Mouse (Mus musculus) midbrain, embryonic 14.5 days (tissue): ENCODE data around the gene Lrp3. TPM values are rescaled to one million over a fixed set of nuclear protein-coding genes. Genes with fewer than 3 reads are reported as not detected.

Experiments
- ATAC-seq: fragments of 200-750 bp; cut with Nextera tagmentation; 2 replicates; pipeline ENCODE4 v1.8.0; 2017; ENCODE audit warnings: moderate number of reproducible peaks, moderate library complexity; ENCODE audit not compliant: low FRiP score, low TSS enrichment
- DNase-seq: peaks from one replicate; pipeline ENCODE4 v3.0.0-alpha.2; 2015
- H3K27ac ChIP-seq: fragments of 300-500 bp; sonication (generic); replicated peaks from 2 replicates; pipeline ENCODE4 v1.5.1; 2014; ENCODE audit warnings: mild to moderate bottlenecking, low read depth, low read length, moderate library complexity
- H3K27me3 ChIP-seq: fragments of 300-500 bp; sonication (generic); 2 replicates; pipeline ENCODE4 v1.6.1; 2014; ENCODE audit warnings: low read length, control low read depth, mixed read lengths; ENCODE audit not compliant: control insufficient read depth, insufficient read depth
- H3K36me3 ChIP-seq: fragments of 300-500 bp; sonication (generic); 2 replicates; pipeline ENCODE4 v1.6.1; 2014; ENCODE audit warnings: low read length, control low read depth; ENCODE audit not compliant: control insufficient read depth, insufficient read depth
- H3K4me1 ChIP-seq: fragments of 300-500 bp; sonication (generic); 2 replicates; pipeline ENCODE4 v1.6.1; 2014; ENCODE audit warnings: mild to moderate bottlenecking, antibody characterized with exemption, low read length, control low read depth; ENCODE audit not compliant: control insufficient read depth, insufficient read depth
- H3K4me2 ChIP-seq: fragments of 300-500 bp; sonication (generic); 2 replicates; pipeline ENCODE4 v1.6.1; 2014; ENCODE audit warnings: mild to moderate bottlenecking, low read length, moderate library complexity
- H3K4me3 ChIP-seq: fragments of 300-500 bp; sonication (generic); replicated peaks from 2 replicates; pipeline ENCODE4 v1.5.1; 2014; ENCODE audit warnings: low read depth, low read length
- H3K9ac ChIP-seq: fragments of 300-500 bp; sonication (generic); replicated peaks from 2 replicates; pipeline ENCODE4 v1.6.1; 2014; ENCODE audit warnings: mild to moderate bottlenecking, low read length, moderate library complexity
- H3K9me3 ChIP-seq: fragments of 300-500 bp; sonication (generic); 2 replicates; pipeline ENCODE4 v1.6.1; 2016; ENCODE audit warnings: low read length, control low read depth, mixed read lengths; ENCODE audit not compliant: control insufficient read depth
- WGBS: fragments of 180-500 bp; shearing (Covaris S2); extraction: QIAGEN DNeasy Blood & Tissue Kit; methylation state at CpG from one replicate; pipeline ENCODE4 v1.1.7; 2014; 5-methylcytosine and 5-hydroxymethylcytosine counted together
- polyA plus RNA-seq: library from polyadenylated mRNA; unstranded; fragments of >200 nt; fragmentation: Nextera tagmentation; extraction: Ambion mirVana; gene quantifications from 2 replicates; pipeline ENCODE4 v1.2.1, GENCODE M21; 2014

Lrp3 gene
- polyA plus RNA-seq, 1 experiment from 2014 or later = 33.3 TPM

GRCm38 (mm10) chr7:35199755-35200154, 15.5 kb downstream of the Lrp3 start:
- DNase-seq (no peak), ATAC-seq (no peak)
- H3K4me3 ChIP-seq = no peak overlapping the region
- peaks cover 56% of the 10 kb centered on the region for H3K36me3 ChIP-seq
- no peak overlapping the region for H3K27ac ChIP-seq
- no peaks in the 10 kb centered on the region for H3K4me1 ChIP-seq
- H3K27me3 ChIP-seq = no peaks in the 10 kb centered on the region
- H3K9me3 ChIP-seq = no peaks in the 10 kb centered on the region
- no peak overlapping the region for H3K4me2 ChIP-seq
- no peak overlapping the region for H3K9ac ChIP-seq

- no peak for DNase-seq
- no peak overlapping the region for H3K27ac ChIP-seq
- WGBS = 96% methylated on average over 12 of the region's 12 CpGs
- H3K4me1 ChIP-seq = no peaks in the 10 kb centered on the region
- H3K9ac ChIP-seq = no peak overlapping the region
- no peak overlapping the region for H3K4me2 ChIP-seq
- no peak overlapping the region for H3K4me3 ChIP-seq
- H3K9me3 ChIP-seq = no peaks in the 10 kb centered on the region
- H3K36me3 ChIP-seq = peaks cover 50% of the 10 kb centered on the region
- no peaks in the 10 kb centered on the region for H3K27me3 ChIP-seq
- no peak for ATAC-seq
Measured at GRCm38 (mm10) chr7:35198981-35199754, 16.1 kb downstream of the Lrp3 start.

GRCm38 (mm10) chr7:35197022-35197421, 18.3 kb downstream of the Lrp3 start:
- H3K27me3 ChIP-seq = no peaks in the 10 kb centered on the region
- H3K9me3 ChIP-seq = no peaks in the 10 kb centered on the region
- peaks cover 28% of the 10 kb centered on the region for H3K36me3 ChIP-seq
- H3K9ac ChIP-seq = no peak overlapping the region
- no peak overlapping the region for H3K4me3 ChIP-seq
- no peak overlapping the region for H3K4me2 ChIP-seq
- no peaks in the 10 kb centered on the region; the same call in 1 of the 2 replicates for H3K4me1 ChIP-seq
- 91% methylated on average over 2 of the region's 2 CpGs for WGBS
- DNase-seq = no peak
- H3K27ac ChIP-seq = no peak overlapping the region
- ATAC-seq = no peak

GRCm38 (mm10) chr7:35191276-35191675, 24.0 kb downstream of the Lrp3 start:
- no peak overlapping the region for H3K9ac ChIP-seq
- ATAC-seq = no peak
- no peaks in the 10 kb centered on the region for H3K9me3 ChIP-seq
- H3K36me3 ChIP-seq = no peaks in the 10 kb centered on the region
- H3K27me3 ChIP-seq = peaks cover 16% of the 10 kb centered on the region; the same call in 1 of the 2 replicates
- WGBS = 0% methylated on average over 2 of the region's 2 CpGs
- H3K4me3 ChIP-seq = no peak overlapping the region
- DNase-seq = no peak
- H3K4me1 ChIP-seq = peaks cover 3% of the 10 kb centered on the region
- H3K4me2 ChIP-seq = no peak overlapping the region
- no peak overlapping the region for H3K27ac ChIP-seq

- WGBS = 73% methylated on average over 5 of the region's 5 CpGs
- Histone ChIP-seq H3K9me3 (no peaks in the 10 kb centered on the region), H3K4me2 (no peak overlapping the region), H3K4me1 (peaks cover 10% of the 10 kb centered on the region), H3K4me3 (no peak overlapping the region), H3K27me3 (peaks cover 32% of the 10 kb centered on the region), H3K9ac (no peak overlapping the region), H3K36me3 (no peaks in the 10 kb centered on the region), H3K27ac (no peak overlapping the region)
- no peak for DNase-seq
- ATAC-seq = no peak
Measured at GRCm38 (mm10) chr7:35189699-35190098, 25.6 kb downstream of the Lrp3 start.

GRCm38 (mm10) chr7:35185889-35186569, 29.3 kb downstream of the Lrp3 start, which contains the start of gene Slc7a10:
Gene Slc7a10, plus strand, starts transcription at chr7:35186385.
- Histone ChIP-seq H3K36me3 (no peaks in the 10 kb centered on the region), H3K4me2 (peak within 1 kb of the TSS; percentile 56), H3K27ac (no peak within 1 kb of the TSS), H3K4me3 (peak within 1 kb of the TSS; percentile 31), H3K27me3 (peaks cover 37% of the 10 kb centered on the region), H3K4me1 (peaks cover 10% of the 10 kb centered on the region; the same call in 1 of the 2 replicates), H3K9ac (peak within 1 kb of the TSS; percentile 36), H3K9me3 (no peaks in the 10 kb centered on the region; the same call in 1 of the 2 replicates)
- WGBS = 2% methylated on average over 43 of the region's 43 CpGs
- ATAC-seq = peak; percentile 14
- peak; percentile 43 for DNase-seq

- WGBS = 1% methylated on average over 54 of the region's 54 CpGs
- Histone ChIP-seq H3K27ac (no peak overlapping the region), H3K4me1 (peaks cover 10% of the 10 kb centered on the region; the same call in 1 of the 2 replicates), H3K4me3 (peak overlapping the region; percentile 29), H3K9ac (peak overlapping the region; percentile 36), H3K4me2 (peak overlapping the region; percentile 52), H3K36me3 (no peaks in the 10 kb centered on the region), H3K27me3 (peaks cover 37% of the 10 kb centered on the region), H3K9me3 (no peaks in the 10 kb centered on the region; the same call in 1 of the 2 replicates)
- DNase-seq (peak; percentile 56), ATAC-seq (peak; percentile 48)
Measured at GRCm38 (mm10) chr7:35184833-35185724, 30.2 kb downstream of the Lrp3 start.
